Mouse (Mus musculus) spleen, adult 12 weeks (tissue): ENCODE results near the gene Ssxb3.
"Not testable (repeated sequence)": the region's sequence is repeated elsewhere in the genome, so short reads cannot be mapped to it uniquely, and the experiment has no call there.

Source experiments
- DNase-seq: peaks from one replicate; pipeline ENCODE4 v3.0.0; 2022; ENCODE audit warnings: low spot score

The Ssxb3 gene

GRCm38 (mm10) chrX:8591716-8592115, at the start of gene Ssxb3:
TSS of gene Ssxb3 (minus strand) at chrX:8591816.
- DNase-seq = not testable (repeated sequence)

GRCm38 (mm10) chrX:8548155-8548554, 43.5 kb downstream of the Ssxb3 start, which contains the start of gene Ssxb6:
TSS of gene Ssxb6 (minus strand) at chrX:8548255.
- not testable (repeated sequence) for DNase-seq
